Mouse (Mus musculus) NIH3T3 (cell line): ENCODE measurements around the gene Syce2.
"Not testable (repeated sequence)": the region's sequence is repeated elsewhere in the genome, so short reads cannot be mapped to it uniquely, and the experiment has no call there.

Experiments
- DNase-seq: peaks from one replicate; pipeline ENCODE4 v3.0.0-alpha.2; 2012; ENCODE audit warnings: low read depth

Gene Syce2

DNA sequence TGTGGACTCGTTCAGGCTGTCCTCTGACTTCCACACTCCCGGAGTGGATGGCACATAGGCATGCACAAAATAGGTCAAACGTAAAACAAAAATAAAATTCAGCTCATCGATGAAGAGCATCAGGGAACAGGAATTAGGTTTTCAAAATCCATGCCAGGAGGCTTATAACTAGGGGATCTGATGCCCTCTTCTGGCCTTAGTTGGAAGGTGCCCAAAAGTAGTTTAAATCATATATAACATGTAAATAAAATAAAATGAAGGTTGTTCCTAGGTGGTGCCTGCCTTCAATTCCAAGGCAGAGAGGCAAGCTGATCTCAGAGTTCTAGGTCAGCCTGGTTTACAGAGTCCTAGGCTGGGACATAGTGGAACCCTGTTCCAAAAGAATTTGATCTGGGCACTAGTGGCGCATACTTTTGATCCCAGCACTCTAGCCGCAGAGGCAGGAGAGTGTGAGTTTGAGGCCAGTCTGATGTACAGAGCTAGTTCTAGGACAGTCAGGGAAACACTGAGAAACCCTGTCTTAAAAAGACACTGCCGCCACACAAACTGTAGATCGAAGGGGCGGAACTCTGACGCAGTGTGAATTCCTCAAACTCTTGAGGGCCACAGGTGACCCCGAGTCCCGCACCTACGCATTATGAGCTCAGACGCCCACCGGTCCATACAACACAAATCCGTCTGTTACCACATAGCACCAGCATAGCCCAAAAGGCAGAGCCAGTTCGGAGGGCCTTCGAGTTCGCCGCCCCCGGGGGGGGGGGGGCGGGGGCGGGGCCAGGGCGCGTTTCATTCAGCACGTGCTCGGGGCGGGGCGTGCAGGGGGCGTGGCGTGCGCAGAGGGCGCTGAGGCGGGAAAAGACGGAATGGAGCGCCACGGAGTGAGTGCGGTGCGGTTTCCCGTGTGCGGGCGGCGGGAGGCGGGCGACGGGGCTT, at the start of gene Syce2:
Gene Syce2 (plus strand): TSS at position 736 of the 933 bp plus-strand sequence.
- DNase-seq, result peak; percentile 26

GRCm38 (mm10) chr8:84822723-84823122, 49.2 kb upstream of the Syce2 start, which contains the start of gene Dand5:
Gene Dand5 (minus strand): TSS chr8:84822823.
- no peak for DNase-seq

GRCm38 (mm10) chr8:84823653-84824052, 48.3 kb upstream of the Syce2 start:
- DNase-seq, result peak; percentile 86

- DNase-seq, result no peak
Measured at GRCm38 (mm10) chr8:84825636-84826035, 46.3 kb upstream of the Syce2 start.

GRCm38 (mm10) chr8:84826518-84826917, 45.4 kb upstream of the Syce2 start:
- DNase-seq, result not testable (repeated sequence)

GRCm38 (mm10) chr8:84831490-84831889, 40.4 kb upstream of the Syce2 start, which contains the start of gene Gadd45gip1:
Gene Gadd45gip1 (plus strand): TSS chr8:84831522.
- DNase-seq, result peak; percentile 81

DNA sequence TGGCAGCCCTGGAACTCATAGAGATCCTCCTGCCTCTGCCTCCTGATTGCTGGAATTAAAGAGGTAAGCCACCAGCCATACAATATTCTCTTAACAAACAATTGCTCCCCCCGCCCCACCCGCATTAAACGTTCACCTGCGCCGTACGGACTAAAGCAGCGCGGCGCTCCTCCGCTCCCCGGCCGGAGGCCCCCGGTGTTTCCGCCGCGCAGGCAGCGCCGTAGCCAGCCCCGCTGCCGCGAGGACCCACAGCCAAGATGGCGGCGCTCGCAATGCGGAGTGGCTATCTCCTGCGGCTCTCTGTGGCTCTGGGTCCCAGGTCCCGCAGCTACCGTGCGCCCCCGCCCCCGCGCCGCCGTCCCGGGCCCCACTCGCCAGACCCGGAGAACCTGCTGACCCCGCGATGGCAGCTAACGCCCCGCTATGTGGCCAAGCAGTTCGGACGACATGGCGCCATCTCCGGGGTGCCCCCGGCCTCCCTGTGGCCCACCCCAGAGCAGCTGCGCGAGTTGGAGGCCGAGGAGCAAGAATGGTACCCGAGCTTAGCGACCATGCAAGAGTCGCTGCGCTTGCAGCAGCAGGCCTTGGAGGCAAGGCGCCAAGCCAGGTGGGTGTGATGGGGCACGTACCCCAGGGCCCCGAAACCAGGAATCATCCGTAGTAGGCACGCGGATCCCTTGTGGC, 39.7 kb upstream of the Syce2 start:
- peak; percentile 89 for DNase-seq

DNA sequence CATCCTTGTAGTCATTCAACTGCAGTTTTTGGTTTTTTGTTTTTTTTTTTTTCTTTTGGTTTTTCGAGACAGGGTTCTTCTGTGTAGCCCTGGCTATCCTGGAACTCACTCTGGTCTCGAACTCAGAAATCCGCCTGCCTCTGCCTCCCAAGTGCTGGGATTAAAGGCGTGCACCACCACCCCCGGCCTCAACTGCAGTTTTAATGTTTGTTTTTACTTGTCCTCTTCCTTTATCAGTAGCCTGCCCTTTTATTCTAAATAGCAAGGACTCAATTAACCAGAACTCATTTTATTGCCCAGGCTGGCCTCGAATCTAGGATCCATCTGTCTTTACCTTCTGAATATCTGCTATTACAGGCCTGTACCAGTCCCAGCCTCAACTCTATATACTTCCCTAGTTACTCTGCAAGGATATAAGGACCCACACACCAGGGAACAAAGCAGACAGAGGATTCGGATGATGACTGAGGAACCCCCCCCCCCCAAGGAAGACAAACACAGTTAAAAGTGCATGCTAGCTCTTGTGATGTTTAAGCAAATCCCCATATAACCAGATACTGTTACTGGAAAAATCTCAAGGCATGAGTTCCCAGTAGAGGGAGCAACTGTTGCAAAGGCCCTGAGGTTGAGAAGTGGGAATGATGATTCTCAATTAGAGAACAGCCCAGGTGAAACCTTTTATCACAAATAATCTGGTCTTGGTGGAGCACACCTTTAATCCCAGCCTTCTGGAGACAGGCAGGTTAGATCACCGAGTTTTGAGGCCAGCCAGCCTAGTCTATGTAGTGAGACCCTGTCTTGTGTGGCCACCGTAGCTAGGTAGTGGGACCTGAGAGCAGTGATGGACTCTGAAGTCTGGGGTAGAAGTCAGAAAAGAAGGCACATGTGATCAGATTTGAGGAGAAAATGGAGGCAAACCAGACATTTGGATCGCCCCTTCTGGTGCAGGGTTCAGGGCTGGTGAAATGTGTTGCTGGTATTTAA, 38.9 kb upstream of the Syce2 start:
- DNase-seq, result peak; percentile 48

GRCm38 (mm10) chr8:84834002-84834865, 37.7 kb upstream of the Syce2 start:
- no peak for DNase-seq

DNA sequence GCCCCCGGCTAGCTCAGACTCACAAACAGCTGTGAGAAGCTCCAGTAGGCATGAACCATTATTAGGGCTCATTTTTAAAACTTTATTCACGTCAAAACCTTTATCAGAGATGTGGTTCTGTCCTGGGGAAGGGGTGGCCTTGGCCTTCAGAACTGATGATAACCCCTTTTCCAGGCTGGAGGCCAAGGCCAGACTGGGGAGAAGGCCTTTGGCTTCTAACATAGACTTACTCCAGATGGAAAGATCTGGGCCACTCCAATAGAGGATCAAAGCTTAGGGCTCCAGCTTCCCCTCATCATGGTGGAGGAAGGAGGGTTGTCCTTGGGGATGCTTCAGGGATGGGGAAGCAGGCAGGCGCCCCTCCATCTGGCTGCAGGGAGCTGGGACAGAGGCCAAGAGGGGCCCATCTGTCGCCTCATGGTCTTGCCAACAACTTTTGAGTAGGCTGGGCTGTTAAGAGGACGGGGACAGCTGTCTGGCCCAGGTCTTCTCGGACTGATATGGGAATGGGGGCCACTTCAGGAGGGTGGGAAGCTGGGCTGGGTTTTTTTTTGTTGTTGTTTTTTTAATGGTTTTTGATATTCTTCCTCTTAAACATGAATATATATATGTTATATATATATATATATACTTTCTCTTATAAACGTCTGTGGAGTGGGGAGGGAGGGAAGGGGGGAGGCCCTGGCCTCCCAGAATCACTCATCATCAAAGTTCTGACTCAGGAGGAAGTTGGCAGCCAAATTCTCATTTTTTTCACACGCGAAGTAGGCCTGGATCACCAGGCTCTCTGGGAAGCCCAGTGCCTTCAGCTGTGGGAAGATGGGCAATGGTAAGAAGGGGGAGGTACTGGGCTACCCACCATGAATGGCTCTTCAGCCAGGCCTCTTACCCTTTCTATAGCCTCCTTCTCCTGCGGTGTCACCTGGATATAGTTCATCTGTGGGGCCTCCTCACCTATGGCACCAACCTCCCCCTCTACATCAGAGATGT, 36.8 kb upstream of the Syce2 start:
- DNase-seq, result peak; percentile 31

GRCm38 (mm10) chr8:84837149-84837911, 34.6 kb upstream of the Syce2 start:
- DNase-seq, result no peak

- no peak for DNase-seq
Measured at GRCm38 (mm10) chr8:84837912-84838470, 33.9 kb upstream of the Syce2 start.

DNA sequence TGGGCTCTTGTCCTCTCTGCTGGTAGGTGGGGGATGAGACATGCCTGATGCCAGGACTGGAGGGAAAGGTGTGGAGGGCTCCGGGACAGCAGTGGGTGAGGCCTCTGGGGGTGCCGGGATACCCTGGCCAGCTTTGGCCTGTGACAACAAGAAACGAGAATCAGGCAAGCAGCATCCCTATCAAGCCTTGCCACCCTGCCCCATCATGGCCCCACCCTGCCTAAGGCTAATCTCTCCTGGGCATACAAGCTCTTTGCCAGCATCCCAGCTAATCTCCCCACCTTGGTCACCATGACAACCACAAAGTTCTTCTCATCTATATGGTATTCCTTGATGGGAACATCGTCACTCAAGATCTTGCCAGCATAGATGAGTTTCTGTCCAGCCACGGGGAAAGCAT, 33.4 kb upstream of the Syce2 start:
- no peak for DNase-seq

DNA sequence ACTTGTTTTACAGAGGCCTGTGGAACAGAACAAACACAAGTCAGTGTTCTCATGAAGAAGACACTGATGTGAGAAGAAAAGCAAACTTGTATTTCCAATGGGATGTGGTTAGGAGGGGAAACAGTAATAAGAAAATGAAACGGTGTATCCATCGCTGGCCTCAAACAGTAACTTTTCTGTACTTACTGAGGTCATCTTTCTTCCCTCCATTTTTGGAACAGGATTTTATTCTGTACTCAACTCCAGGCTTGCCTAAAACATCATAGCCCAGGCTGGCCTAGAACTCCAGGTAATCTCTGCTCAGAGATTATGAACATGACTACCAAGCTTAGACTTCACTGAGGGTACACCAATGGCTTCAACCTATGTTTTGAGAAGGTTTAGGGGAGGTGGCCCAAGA, 32.5 kb upstream of the Syce2 start:
- DNase-seq, result no peak

DNA sequence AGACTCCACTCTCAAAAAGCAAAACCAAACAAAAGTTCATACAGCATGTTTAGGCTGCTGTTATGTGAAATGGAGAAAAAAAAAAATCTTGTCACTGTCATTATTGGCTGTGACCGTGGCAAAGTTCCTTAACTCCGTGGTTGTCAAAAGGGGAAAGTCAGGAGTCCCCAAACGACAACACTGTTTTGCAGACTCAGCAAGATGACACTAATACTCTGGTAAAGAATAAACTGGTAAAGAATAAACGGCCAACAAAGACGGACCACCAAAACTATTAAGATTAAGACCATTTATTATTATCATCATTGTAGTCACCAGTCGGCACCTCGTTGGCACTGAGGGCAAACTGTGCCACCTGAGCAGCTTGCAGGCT, 32.0 kb upstream of the Syce2 start:
- DNase-seq, result no peak

DNA sequence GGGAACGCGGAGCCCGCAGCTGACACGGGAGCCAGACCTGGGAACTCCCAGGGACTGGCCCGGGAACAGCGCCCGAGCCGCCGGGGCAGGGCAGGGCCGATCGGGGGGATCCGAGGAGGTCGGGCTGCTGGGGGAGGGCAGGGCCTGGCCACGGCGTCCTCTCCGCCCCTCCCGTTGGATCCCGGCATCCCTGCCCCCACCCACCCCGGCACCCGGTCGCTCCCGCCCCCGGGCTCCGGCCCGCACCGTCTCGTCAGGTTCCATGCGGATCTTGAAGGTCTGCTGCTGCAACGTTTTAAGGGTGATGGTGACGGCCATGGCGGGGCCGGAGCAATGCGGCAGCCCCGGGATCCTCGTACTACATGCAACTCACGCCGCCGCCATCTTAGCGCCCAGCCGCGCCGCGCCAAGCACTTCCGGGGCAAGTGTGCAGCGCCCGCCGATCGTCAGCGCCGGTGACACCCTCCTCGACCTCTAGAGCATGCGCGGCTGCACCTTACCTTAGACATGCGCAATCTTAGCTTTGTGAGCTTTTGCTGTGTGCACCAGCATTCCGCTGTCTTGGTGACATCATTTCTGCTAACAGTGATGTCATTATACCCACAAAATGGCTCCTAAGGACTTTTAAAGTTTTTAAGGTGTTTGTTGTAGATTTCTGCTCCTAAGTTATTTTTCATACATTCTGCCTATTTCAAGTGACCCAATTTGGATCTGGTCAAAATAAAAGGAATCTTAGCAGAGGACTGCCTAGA, 31.5 kb upstream of the Syce2 start, which contains the start of gene Rad23a:
Gene Rad23a (minus strand): TSS at position 418 of the 752 bp plus-strand sequence.
- DNase-seq, result peak; percentile 96

GRCm38 (mm10) chr8:84841514-84841913, 30.4 kb upstream of the Syce2 start:
- no peak for DNase-seq
